In genomic region chr9:34847664-34848063, GRCm38 (mm10) we compare ENCODE assay signal across 7 mouse cellular contexts.
A peak's percentile ranks its signal among the peaks of the same experiment; 100 is the strongest.
DNase-seq lines count a peak whose midpoint lies in the region; ATAC-seq and TF ChIP-seq lines count a peak whose summit lies in the region.

No protein-coding gene starts in this region.

- TF ChIP-seq RAD21 in CH12.LX (IDR thresholded peaks at IDR 0.05; ENCODE audit: low read depth, low read length) = peak; percentile 32

- H3K9ac ChIP-seq in kidney, postnatal 0 days (ENCODE audit: low read depth, low read length) = no peak overlapping the region
- H3K9ac ChIP-seq in kidney, embryonic 16.5 days (replicated peaks; ENCODE audit: low read length) = no peak overlapping the region
- no peak overlapping the region for H3K9ac ChIP-seq in CH12.LX (ENCODE audit: insufficient read depth, low read depth)

- no peaks in the 10 kb centered on the region for H3K79me2 ChIP-seq in CH12.LX (replicated peaks; ENCODE audit: control insufficient read depth, extremely low read depth, insufficient read depth, poor library complexity, severe bottlenecking)

- no peaks in the 10 kb centered on the region for H3K27me3 ChIP-seq in kidney, postnatal 0 days (ENCODE audit: insufficient read depth, low read length)
- H3K27me3 ChIP-seq in kidney, embryonic 16.5 days (ENCODE audit: insufficient read depth, low read length) = no peaks in the 10 kb centered on the region
- H3K27me3 ChIP-seq in CH12.LX (replicated peaks) (peaks cover 94% of the 10 kb centered on the region), G1E (ENCODE audit: insufficient read depth, low read length) (no peaks in the 10 kb centered on the region)

- H3K9me3 ChIP-seq in kidney, postnatal 0 days (replicated peaks; ENCODE audit: low read length) = no peaks in the 10 kb centered on the region
- H3K9me3 ChIP-seq in kidney, embryonic 16.5 days (ENCODE audit: low read length) = no peaks in the 10 kb centered on the region
- H3K9me3 ChIP-seq in CH12.LX (replicated peaks; ENCODE audit: low read length) (no peaks in the 10 kb centered on the region), G1E (replicated peaks) (no peaks in the 10 kb centered on the region)

- peak; percentile 69 for TF ChIP-seq CTCF in kidney, postnatal 0 days (IDR thresholded peaks at IDR 0.05; ENCODE audit: low read depth)
- peak; percentile 68 to 82 for TF ChIP-seq CTCF in CH12.LX (conservative IDR thresholded peaks at IDR 0.05 in 1 of 2, IDR thresholded peaks at IDR 0.05 in 1 of 2; ENCODE audit: low read depth in 2 of 2, low read length in 2 of 2)
- TF ChIP-seq CTCF in G1E (IDR thresholded peaks at IDR 0.05; ENCODE audit: low read depth, low read length) = peak; percentile 62

- no peaks in the 10 kb centered on the region for H3K4me1 ChIP-seq in kidney, postnatal 0 days (replicated peaks; ENCODE audit: insufficient read depth, low read length)
- no peaks in the 10 kb centered on the region for H3K4me1 ChIP-seq in kidney, embryonic 16.5 days (ENCODE audit: insufficient read depth, low read length)
- no peaks in the 10 kb centered on the region for H3K4me1 ChIP-seq in CH12.LX (ENCODE audit: control insufficient read depth in 1 of 2, insufficient read depth in 2 of 2)
- no peaks in the 10 kb centered on the region for H3K4me1 ChIP-seq in G1E (ENCODE audit: insufficient read depth, low read depth, low read length)

- dilution Hi-C loops in CH12.LX (cut with MboI; ENCODE audit: extremely low pct_ligation_motif_present, extremely low pct_unique_long_range_greater_than_20kb, low sequenced_read_pairs) = no loop called here

- no peak for TF ChIP-seq EP300 in CH12.LX (IDR thresholded peaks at IDR 0.05; ENCODE audit: low read length)

- in situ Hi-C loops in CH12.LX (cut with MboI; ENCODE audit: low pct_ligation_motif_present, low pct_unique_long_range_greater_than_20kb, low sequenced_read_pairs) = no loop called here

- no peaks in the 10 kb centered on the region for H3K36me3 ChIP-seq in kidney, postnatal 0 days (ENCODE audit: insufficient read depth, low read length)
- H3K36me3 ChIP-seq in kidney, embryonic 16.5 days (ENCODE audit: insufficient read depth, low read length) = no peaks in the 10 kb centered on the region
- H3K36me3 ChIP-seq in CH12.LX (replicated peaks in 1 of 2; ENCODE audit: control insufficient read depth in 1 of 2, insufficient read depth in 1 of 2, low read length in 1 of 2) (no peaks in the 10 kb centered on the region), G1E (replicated peaks) (no peaks in the 10 kb centered on the region)

- H3K27ac ChIP-seq in kidney, postnatal 0 days = no peak overlapping the region
- H3K27ac ChIP-seq in kidney, embryonic 16.5 days (ENCODE audit: low read length) = no peak overlapping the region
- no peak overlapping the region for H3K27ac ChIP-seq in CH12.LX (ENCODE audit: insufficient read depth, low read depth)

- TF ChIP-seq POLR2A in CH12.LX (IDR thresholded peaks at IDR 0.05; ENCODE audit: low read depth, low read length) = no peak

- no peak for ATAC-seq in kidney, postnatal 0 days (replicated peaks; ENCODE audit: low FRiP score, low read depth)
- no peak for ATAC-seq in kidney, embryonic 16.5 days (ENCODE audit: low FRiP score, low TSS enrichment)
- no peak for ATAC-seq in G1E (ENCODE audit: extremely low read depth, insufficient number of reproducible peaks, low FRiP score, poor library complexity, severe bottlenecking)

- no peak overlapping the region for H3K4me3 ChIP-seq in kidney, postnatal 0 days (replicated peaks; ENCODE audit: low read depth, low read length)
- no peak overlapping the region for H3K4me3 ChIP-seq in kidney, embryonic 16.5 days (ENCODE audit: low read length)
- H3K4me3 ChIP-seq in CH12.LX (replicated peaks in 1 of 3; ENCODE audit: low read depth in 2 of 3, low read length in 2 of 3, poor library complexity in 1 of 3) (no peak overlapping the region), G1E (ENCODE audit: low read depth, low read length) (no peak overlapping the region)

- no peak overlapping the region for H3K4me2 ChIP-seq in kidney, postnatal 0 days (ENCODE audit: low read length)
- H3K4me2 ChIP-seq in kidney, embryonic 16.5 days (replicated peaks; ENCODE audit: low read depth, low read length) = no peak overlapping the region
- H3K4me2 ChIP-seq in CH12.LX (ENCODE audit: insufficient read depth, low read depth, poor library complexity, severe bottlenecking) = no peak overlapping the region; the same call in 1 of the 2 replicates

- peak; percentile 34 for DNase-seq in kidney, postnatal 0 days (ENCODE audit: low spot score)
- DNase-seq in CH12.LX (ENCODE audit: extremely low read depth) = peak; percentile 27
- DNase-seq in G1E (ENCODE audit: low spot score) = no peak
- DNase-seq in induced T-regulatory cell, adult 2 months (ENCODE audit: low read depth) = peak; percentile 5
- no peak for DNase-seq in ovary, adult 18-20 months (ENCODE audit: low spot score)
- no peak for DNase-seq in urinary bladder, postnatal 10 days (ENCODE audit: low spot score)

- WGBS in kidney, postnatal 0 days = 45% methylated on average over 5 of the region's 5 CpGs
- WGBS in kidney, embryonic 16.5 days = 44% methylated on average over 5 of the region's 5 CpGs

TF ChIP-seq in CH12.LX, 34 proteins besides CTCF, POLR2A, EP300 and RAD21:
- TF ChIP-seq KAT2A (IDR thresholded peaks at IDR 0.05; ENCODE audit: insufficient replicate concordance, low read length) (no peak), ELF1 (IDR thresholded peaks at IDR 0.05; ENCODE audit: low read depth, low read length) (no peak), BHLHE40 (IDR thresholded peaks at IDR 0.05; ENCODE audit: low read depth, low read length) (no peak), TBP (conservative IDR thresholded peaks at IDR 0.05; ENCODE audit: low read depth, low read length) (no peak), MAX (IDR thresholded peaks at IDR 0.05; ENCODE audit: low read length) (no peak), MAZ (IDR thresholded peaks at IDR 0.05; ENCODE audit: low read depth, low read length) (no peak), USF1 (IDR thresholded peaks at IDR 0.05; ENCODE audit: low read depth, low read length) (no peak), MXI1 (IDR thresholded peaks at IDR 0.05; ENCODE audit: low read depth, low read length) (no peak), CHD2 (IDR thresholded peaks at IDR 0.05; ENCODE audit: low read length) (no peak), POLR2AphosphoS2 (IDR thresholded peaks at IDR 0.05; ENCODE audit: low read depth, low read length) (no peak), UBTF (IDR thresholded peaks at IDR 0.05; ENCODE audit: low read depth, low read length) (no peak), JUND (conservative IDR thresholded peaks at IDR 0.05; ENCODE audit: low read depth, low read length) (no peak), ZMIZ1 (IDR thresholded peaks at IDR 0.05; ENCODE audit: low read depth, low read length) (no peak), ZNF384 (IDR thresholded peaks at IDR 0.05; ENCODE audit: low read depth, low read length) (no peak), ETS1 (conservative IDR thresholded peaks at IDR 0.05; ENCODE audit: low read depth, low read length) (no peak), E2F4 (IDR thresholded peaks at IDR 0.05; ENCODE audit: insufficient replicate concordance, low read depth, low read length) (no peak)

Comparison
In these comparisons a context has a peak if more than half of its experiments do, and no peak if none do; other contexts are left out.
1. DNase-seq: peak in kidney, postnatal 0 days (single experiment), CH12.LX (single experiment) and induced T-regulatory cell, adult 2 months (single experiment); none in G1E (single experiment), ovary, adult 18-20 months (single experiment) and urinary bladder, postnatal 10 days (single experiment).
2. Peak in every context shown above with its lines, with median percentiles within 50 percentile points of each other: CTCF ChIP-seq.